Mouse (Mus musculus) bone marrow macrophage, adult 2 months (primary cell): Measurements from ENCODE around the gene Rbpj.

Experiments
- CTCF ChIP-seq: IDR thresholded peaks from 2 replicates; pipeline ENCODE4 v1.5.1; 2012; ENCODE audit warnings: low read depth, mild to moderate bottlenecking, low read length, moderate library complexity
- POLR2A ChIP-seq: IDR thresholded peaks from 2 replicates; pipeline ENCODE4 v1.6.1; 2012; ENCODE audit warnings: mild to moderate bottlenecking, low read depth, low read length, borderline replicate concordance

DNA sequence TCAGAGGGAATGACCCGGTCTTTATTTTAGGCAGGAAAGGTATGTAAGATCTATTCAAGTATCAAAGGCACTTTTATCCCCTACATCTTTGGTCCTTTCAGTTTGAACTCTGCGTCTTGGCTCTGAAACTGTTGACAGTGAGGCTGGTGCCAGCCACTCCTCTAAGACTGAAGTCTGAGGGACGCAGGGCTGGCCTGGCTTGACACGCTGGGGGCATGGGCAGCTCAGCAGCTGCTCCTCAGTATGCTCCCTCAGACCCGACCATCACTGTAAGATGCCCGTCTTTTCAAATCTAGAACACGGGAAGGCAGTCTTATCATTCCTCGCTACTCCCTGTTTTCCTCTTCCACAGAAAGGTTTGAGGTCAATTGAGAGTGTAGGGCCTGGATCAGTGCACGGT lies 231.8 kb downstream of the Rbpj start:
- no peak for TF ChIP-seq CTCF
- no peak for TF ChIP-seq POLR2A
